Mouse (Mus musculus) ES-Bruce4 (cell line): ENCODE measurements around the gene Arhgef2.

Experiments used
- CTCF ChIP-seq: IDR thresholded peaks from one replicate; pipeline ENCODE4 v1.8.1; 2011; ENCODE audit warnings: low read depth, low read length
- POLR2A ChIP-seq: IDR thresholded peaks from one replicate; pipeline ENCODE4 v1.8.1; 2011; ENCODE audit warnings: low read length; ENCODE audit not compliant: insufficient read depth

- TF ChIP-seq CTCF (no peak), POLR2A (no peak)
Measured at GRCm38 (mm10) chr3:88571856-88572255, 33.9 kb upstream of the Arhgef2 start.
